Mouse (Mus musculus) liver, embryonic 12.5 days (tissue): ENCODE measurements around the gene Mov10l1. TPM values are rescaled to one million over a fixed set of nuclear protein-coding genes. Genes with fewer than 3 reads are reported as not detected.

Experiments
- ATAC-seq: fragments of 200-750 bp; cut with Nextera tagmentation; 2 replicates; pipeline ENCODE4 v1.8.0; 2017; ENCODE audit warnings: moderate number of reproducible peaks, mild to moderate bottlenecking, moderate library complexity
- H3K27ac ChIP-seq: fragments of 300-500 bp; sonication (generic); 2 replicates; pipeline ENCODE4 v1.5.1; 2016; ENCODE audit warnings: mild to moderate bottlenecking
- H3K27me3 ChIP-seq: fragments of 300-500 bp; sonication (generic); replicated peaks from 2 replicates; pipeline ENCODE4 v1.6.1; 2016; ENCODE audit warnings: mild to moderate bottlenecking, moderate library complexity
- H3K36me3 ChIP-seq: fragments of 300-500 bp; sonication (generic); 2 replicates; pipeline ENCODE4 v1.6.1; 2016; ENCODE audit warnings: mild to moderate bottlenecking, moderate library complexity
- H3K4me1 ChIP-seq: fragments of 300-500 bp; sonication (generic); 2 replicates; pipeline ENCODE4 v1.6.1; 2016
- H3K4me2 ChIP-seq: fragments of 300-500 bp; sonication (generic); 2 replicates; pipeline ENCODE4 v1.6.1; 2016; ENCODE audit warnings: mild to moderate bottlenecking, moderate library complexity
- H3K4me3 ChIP-seq: fragments of 300-500 bp; sonication (generic); 2 replicates; pipeline ENCODE4 v1.5.1; 2016; ENCODE audit warnings: mild to moderate bottlenecking, moderate library complexity
- H3K9ac ChIP-seq: fragments of 300-500 bp; sonication (generic); 2 replicates; pipeline ENCODE4 v1.6.1; 2016; ENCODE audit warnings: mild to moderate bottlenecking, moderate library complexity
- H3K9me3 ChIP-seq: fragments of 300-500 bp; sonication (generic); replicated peaks from 2 replicates; pipeline ENCODE4 v1.6.1; 2016; ENCODE audit warnings: mild to moderate bottlenecking, moderate library complexity
- WGBS: fragments of 180-500 bp; shearing (Covaris S2); methylation state at CpG from one replicate; pipeline ENCODE4 v1.1.7; 2016; ENCODE audit not compliant: insufficient replicate concordance; 5-methylcytosine and 5-hydroxymethylcytosine counted together
- polyA plus RNA-seq: library from polyadenylated mRNA; unstranded; fragments of >200 nt; fragmentation: Nextera tagmentation; extraction: Ambion mirVana; gene quantifications from 2 replicates; pipeline ENCODE4 v1.2.1, GENCODE M21; 2016

The Mov10l1 gene
- polyA plus RNA-seq, 1 experiment from 2014 or later, result not detected

- Histone ChIP-seq H3K4me2 (peak overlapping the region; percentile 98), H3K9ac (peak overlapping the region; percentile 31; the same call in 1 of the 2 replicates), H3K4me1 (peaks cover 40% of the 10 kb centered on the region), H3K27me3 (peaks cover 12% of the 10 kb centered on the region), H3K4me3 (peak overlapping the region; percentile 22; the same call in 1 of the 2 replicates), H3K36me3 (peaks cover 27% of the 10 kb centered on the region), H3K9me3 (no peaks in the 10 kb centered on the region), H3K27ac (no peak overlapping the region)
- WGBS, result 40% methylated on average over 9 of the region's 9 CpGs
- peak; percentile 21; the same call in 1 of the 2 replicates for ATAC-seq
Observed at GRCm38 (mm10) chr15:89078208-89078836, 95.6 kb downstream of the Mov10l1 start.

GRCm38 (mm10) chr15:89083906-89084305 is 101.2 kb downstream of the Mov10l1 start:
- H3K27ac ChIP-seq, result no peak overlapping the region
- no peaks in the 10 kb centered on the region for H3K27me3 ChIP-seq
- H3K4me1 ChIP-seq, result peaks cover 11% of the 10 kb centered on the region
- no peak overlapping the region for H3K4me3 ChIP-seq
- H3K4me2 ChIP-seq, result no peak overlapping the region
- H3K9ac ChIP-seq, result no peak overlapping the region
- WGBS, result 86% methylated on average over 1 of the region's 1 CpGs
- ATAC-seq, result no peak
- no peaks in the 10 kb centered on the region for H3K9me3 ChIP-seq
- peaks cover 66% of the 10 kb centered on the region for H3K36me3 ChIP-seq

- H3K27me3 ChIP-seq, result no peaks in the 10 kb centered on the region
- peaks cover 60% of the 10 kb centered on the region for H3K36me3 ChIP-seq
- no peak overlapping the region for H3K4me3 ChIP-seq
- WGBS, result 81% methylated on average over 2 of the region's 2 CpGs
- no peak for ATAC-seq
- no peaks in the 10 kb centered on the region for H3K9me3 ChIP-seq
- H3K27ac ChIP-seq, result no peak overlapping the region
- peaks cover 16% of the 10 kb centered on the region for H3K4me1 ChIP-seq
- no peak overlapping the region for H3K4me2 ChIP-seq
- H3K9ac ChIP-seq, result no peak overlapping the region
Observed at GRCm38 (mm10) chr15:89084826-89085225, 102.1 kb downstream of the Mov10l1 start.

- H3K27ac ChIP-seq, result peak within 1 kb of the TSS; percentile 83
- H3K27me3 ChIP-seq, result no peaks in the 10 kb centered on the region
- H3K4me2 ChIP-seq, result peak within 1 kb of the TSS; percentile 99
- no peaks in the 10 kb centered on the region for H3K9me3 ChIP-seq
- WGBS, result 2% methylated on average over 38 of the region's 38 CpGs
- H3K4me3 ChIP-seq, result peak within 1 kb of the TSS; percentile 99
- ATAC-seq, result peak; percentile 94
- H3K36me3 ChIP-seq, result peaks cover 53% of the 10 kb centered on the region
- H3K9ac ChIP-seq, result peak within 1 kb of the TSS; percentile 98
- peaks cover 25% of the 10 kb centered on the region for H3K4me1 ChIP-seq
Observed at GRCm38 (mm10) chr15:89088607-89089247, 106.0 kb downstream of the Mov10l1 start, which contains the start of gene Selenoo. TSS of gene Selenoo (plus strand) at chr15:89089084.

GRCm38 (mm10) chr15:89089248-89090051 is 106.7 kb downstream of the Mov10l1 start:
- peak; percentile 71 for ATAC-seq
- H3K27ac ChIP-seq, result peak overlapping the region; percentile 83
- peaks cover 53% of the 10 kb centered on the region for H3K36me3 ChIP-seq
- peaks cover 25% of the 10 kb centered on the region for H3K4me1 ChIP-seq
- H3K4me2 ChIP-seq, result peak overlapping the region; percentile 99
- H3K9ac ChIP-seq, result peak overlapping the region; percentile 98
- 2% methylated on average over 67 of the region's 68 CpGs for WGBS
- no peaks in the 10 kb centered on the region for H3K27me3 ChIP-seq
- H3K4me3 ChIP-seq, result peak overlapping the region; percentile 99
- H3K9me3 ChIP-seq, result no peaks in the 10 kb centered on the region

GRCm38 (mm10) chr15:89090662-89091061 is 108.0 kb downstream of the Mov10l1 start:
- Histone ChIP-seq H3K36me3 (peaks cover 53% of the 10 kb centered on the region), H3K9me3 (no peaks in the 10 kb centered on the region), H3K4me3 (peak overlapping the region; percentile 99; the same call in 1 of the 2 replicates), H3K27ac (no peak overlapping the region), H3K4me1 (peaks cover 25% of the 10 kb centered on the region), H3K27me3 (no peaks in the 10 kb centered on the region), H3K4me2 (peak overlapping the region; percentile 99; the same call in 1 of the 2 replicates), H3K9ac (no peak overlapping the region)
- WGBS, result 83% methylated on average over 4 of the region's 4 CpGs
- no peak for ATAC-seq

- Histone ChIP-seq H3K36me3 (peaks cover 53% of the 10 kb centered on the region), H3K9ac (no peak overlapping the region), H3K27ac (no peak overlapping the region), H3K4me2 (no peak overlapping the region), H3K4me3 (no peak overlapping the region), H3K9me3 (no peaks in the 10 kb centered on the region), H3K27me3 (no peaks in the 10 kb centered on the region), H3K4me1 (peaks cover 25% of the 10 kb centered on the region)
- WGBS, result 78% methylated on average over 5 of the region's 5 CpGs
- no peak for ATAC-seq
Observed at GRCm38 (mm10) chr15:89092181-89092580, 109.5 kb downstream of the Mov10l1 start.

- no peaks in the 10 kb centered on the region for H3K4me1 ChIP-seq
- H3K27ac ChIP-seq, result no peak overlapping the region
- ATAC-seq, result no peak
- H3K4me3 ChIP-seq, result no peak overlapping the region
- no peaks in the 10 kb centered on the region for H3K27me3 ChIP-seq
- H3K9me3 ChIP-seq, result no peaks in the 10 kb centered on the region
- H3K4me2 ChIP-seq, result no peak overlapping the region
- H3K9ac ChIP-seq, result no peak overlapping the region
- WGBS, result 80% methylated on average over 5 of the region's 5 CpGs
- peaks cover 100% of the 10 kb centered on the region for H3K36me3 ChIP-seq
Observed at GRCm38 (mm10) chr15:89097450-89097849, 114.7 kb downstream of the Mov10l1 start.

- Histone ChIP-seq H3K27ac (no peak overlapping the region), H3K36me3 (peaks cover 100% of the 10 kb centered on the region), H3K4me3 (no peak overlapping the region), H3K9me3 (no peaks in the 10 kb centered on the region), H3K27me3 (no peaks in the 10 kb centered on the region), H3K9ac (no peak overlapping the region), H3K4me1 (no peaks in the 10 kb centered on the region), H3K4me2 (no peak overlapping the region)
- WGBS, result 86% methylated on average over 7 of the region's 7 CpGs
- no peak for ATAC-seq
Observed at GRCm38 (mm10) chr15:89098616-89099015, 115.9 kb downstream of the Mov10l1 start.

- H3K27ac ChIP-seq, result no peak overlapping the region
- no peaks in the 10 kb centered on the region for H3K9me3 ChIP-seq
- 90% methylated on average over 12 of the region's 12 CpGs for WGBS
- no peak overlapping the region for H3K4me2 ChIP-seq
- H3K4me1 ChIP-seq, result no peaks in the 10 kb centered on the region
- H3K9ac ChIP-seq, result no peak overlapping the region
- H3K4me3 ChIP-seq, result no peak overlapping the region
- no peaks in the 10 kb centered on the region for H3K27me3 ChIP-seq
- no peak for ATAC-seq
- H3K36me3 ChIP-seq, result peaks cover 100% of the 10 kb centered on the region
Observed at GRCm38 (mm10) chr15:89100823-89101222, 118.1 kb downstream of the Mov10l1 start.

- Histone ChIP-seq H3K27me3 (no peaks in the 10 kb centered on the region), H3K4me2 (no peak overlapping the region), H3K27ac (no peak overlapping the region), H3K4me3 (no peak overlapping the region), H3K9me3 (no peaks in the 10 kb centered on the region), H3K36me3 (peaks cover 100% of the 10 kb centered on the region), H3K9ac (no peak overlapping the region), H3K4me1 (no peaks in the 10 kb centered on the region)
- ATAC-seq, result no peak
- 72% methylated on average over 5 of the region's 5 CpGs for WGBS
Observed at GRCm38 (mm10) chr15:89102646-89103045, 119.9 kb downstream of the Mov10l1 start.

GRCm38 (mm10) chr15:89103921-89104320 is 121.2 kb downstream of the Mov10l1 start:
- Histone ChIP-seq H3K4me1 (no peaks in the 10 kb centered on the region), H3K9ac (no peak overlapping the region)

More at GRCm38 (mm10) chr15:89103921-89104320, 121.2 kb downstream of the Mov10l1 start:
- no peak for ATAC-seq
- Histone ChIP-seq H3K27ac (no peak overlapping the region), H3K36me3 (peaks cover 100% of the 10 kb centered on the region), H3K4me3 (no peak overlapping the region), H3K27me3 (no peaks in the 10 kb centered on the region), H3K4me2 (no peak overlapping the region), H3K9me3 (no peaks in the 10 kb centered on the region)
- WGBS, result 84% methylated on average over 10 of the region's 10 CpGs
